Mouse (Mus musculus) MEL (cell line): ENCODE data around the gene Cfap77. TPM values are rescaled to one million over a fixed set of nuclear protein-coding genes. Genes with fewer than 3 reads are reported as not detected.
A peak's percentile ranks its signal among the peaks of the same experiment; 100 is the strongest.
"Not testable (repeated sequence)": the region's sequence is repeated elsewhere in the genome, so short reads cannot be mapped to it uniquely, and the experiment has no call there.

Experiments used
- DNase-seq: peaks from one replicate; pipeline ENCODE4 v3.0.0; 2011; ENCODE audit warnings: low read depth, low spot score
- H3K27ac ChIP-seq: 2 replicates; pipeline ENCODE4 v1.5.1; 2012; ENCODE audit warnings: low read depth, mild to moderate bottlenecking, control low read depth, low read length, moderate library complexity; ENCODE audit not compliant: control insufficient read depth
- H3K27me3 ChIP-seq, 2 experiments: fragments of 150-350 bp in 1 of 2; sonication (generic) in 1 of 2; 2 replicates each; pipeline ENCODE4 v1.6.1; 2012; ENCODE audit warnings: low read length in 2 of 2, mild to moderate bottlenecking in 2 of 2, improper control_type of control experiment in 1 of 2, moderate library complexity in 1 of 2; ENCODE audit not compliant: insufficient read depth in 2 of 2, control insufficient read depth in 1 of 2
- H3K36me3 ChIP-seq, 2 experiments: 2 replicates each; pipeline ENCODE4 v1.6.1; 2012 to 2014; ENCODE audit warnings: low read length in 2 of 2, improper control_type of control experiment in 1 of 2, inconsistent platforms in 1 of 2, mild to moderate bottlenecking in 1 of 2; ENCODE audit not compliant: insufficient read depth in 2 of 2, control insufficient read depth in 1 of 2
- H3K4me1 ChIP-seq, 2 experiments: fragments of 150-350 bp in 1 of 2; sonication (generic) in 1 of 2; 2 replicates each; pipeline ENCODE4 v1.6.1; 2012; ENCODE audit warnings: low read length in 2 of 2, improper control_type of control experiment in 1 of 2, mild to moderate bottlenecking in 1 of 2; ENCODE audit not compliant: insufficient read depth in 2 of 2, control insufficient read depth in 1 of 2
- H3K4me3 ChIP-seq, 2 experiments: fragments of 150-350 bp in 1 of 2; sonication (generic) in 1 of 2; 2 replicates each; pipeline ENCODE4 v1.5.1; 2012; ENCODE audit warnings: low read depth in 2 of 2, low read length in 2 of 2, mild to moderate bottlenecking in 2 of 2, moderate library complexity in 2 of 2, control low read depth in 1 of 2, improper control_type of control experiment in 1 of 2; ENCODE audit not compliant: control insufficient read depth in 1 of 2, insufficient read depth in 1 of 2
- H3K79me2 ChIP-seq: 2 replicates; pipeline ENCODE4 v1.6.1; 2012; ENCODE audit warnings: mild to moderate bottlenecking, low read length, moderate library complexity; ENCODE audit not compliant: control insufficient read depth, poor library complexity, insufficient read depth
- H3K9ac ChIP-seq: 2 replicates; pipeline ENCODE4 v1.6.1; 2012; ENCODE audit warnings: low read depth, mild to moderate bottlenecking, control low read depth, low read length, moderate library complexity; ENCODE audit not compliant: control insufficient read depth, poor library complexity, severe bottlenecking
- H3K9me3 ChIP-seq: fragments of 150-350 bp; sonication (generic); replicated peaks from 2 replicates; pipeline ENCODE4 v1.6.1; 2012; ENCODE audit warnings: mild to moderate bottlenecking, low read length, improper control_type of control experiment, moderate library complexity; ENCODE audit not compliant: insufficient read depth
- BHLHE40 ChIP-seq: IDR thresholded peaks from 2 replicates; pipeline ENCODE4 v1.6.1; 2012; ENCODE audit warnings: low read depth, mild to moderate bottlenecking, inconsistent platforms, low read length, improper control_type of control experiment, borderline replicate concordance
- CHD1 ChIP-seq: IDR thresholded peaks from 2 replicates; pipeline ENCODE4 v1.6.1; 2012; ENCODE audit warnings: low read depth, mild to moderate bottlenecking, inconsistent platforms, low read length, improper control_type of control experiment
- E2F4 ChIP-seq: IDR thresholded peaks from 2 replicates; pipeline ENCODE4 v1.6.1; 2011; ENCODE audit warnings: low read depth, low read length, improper control_type of control experiment, borderline replicate concordance
- ELF1 ChIP-seq: IDR thresholded peaks from 2 replicates; pipeline ENCODE4 v1.6.1; 2014; ENCODE audit warnings: low read depth, mild to moderate bottlenecking, inconsistent platforms, low read length, improper control_type of control experiment, moderate library complexity
- GABPA ChIP-seq: IDR thresholded peaks from 2 replicates; pipeline ENCODE4 v1.6.1; 2012; ENCODE audit warnings: low read depth, mild to moderate bottlenecking, inconsistent platforms, low read length, improper control_type of control experiment, moderate library complexity
- HCFC1 ChIP-seq: IDR thresholded peaks from 2 replicates; pipeline ENCODE4 v1.6.1; 2012; ENCODE audit warnings: low read depth, mild to moderate bottlenecking, inconsistent platforms, low read length, improper control_type of control experiment, moderate library complexity
- MXI1 ChIP-seq: IDR thresholded peaks from 2 replicates; pipeline ENCODE4 v1.6.1; 2011; ENCODE audit warnings: mild to moderate bottlenecking, low read depth, low read length, improper control_type of control experiment
- POLR2A ChIP-seq, 2 experiments: IDR thresholded peaks; 2 replicates each; pipeline ENCODE4 v1.6.1; 2011 to 2012; ENCODE audit warnings: low read length in 2 of 2, mild to moderate bottlenecking in 2 of 2, control low read depth in 1 of 2, improper control_type of control experiment in 1 of 2, low read depth in 1 of 2, moderate library complexity in 1 of 2; ENCODE audit not compliant: control insufficient read depth in 1 of 2, insufficient read depth in 1 of 2, poor library complexity in 1 of 2
- SIN3A ChIP-seq: IDR thresholded peaks from 2 replicates; pipeline ENCODE4 v1.6.1; 2012; ENCODE audit warnings: low read length, improper control_type of control experiment, inconsistent platforms
- TBP ChIP-seq: IDR thresholded peaks from 2 replicates; pipeline ENCODE4 v1.8.0; 2011; ENCODE audit warnings: low read depth, low read length, improper control_type of control experiment
- ZNF384 ChIP-seq: IDR thresholded peaks from 2 replicates; pipeline ENCODE4 v1.6.1; 2012; ENCODE audit warnings: low read depth, mild to moderate bottlenecking, inconsistent platforms, low read length, improper control_type of control experiment
- polyA plus RNA-seq, 2 experiments: library from polyadenylated mRNA; stranded (reverse) in 1 of 2; unstranded in 1 of 2; fragments of >175 nt in 1 of 2; fragments of >200 nt in 1 of 2; gene quantifications; 2 replicates each; pipeline versions ENCODE4 v1.2.1 to v1.2.4; 2012; ENCODE audit warnings: low replicate concordance in 2 of 2, low read depth in 1 of 2; ENCODE audit not compliant: insufficient read length in 2 of 2, insufficient read depth in 1 of 2, missing spikeins in 1 of 2
- total RNA-seq: library from RNA; depleted of rRNA; stranded (reverse); fragments of 300-350 nt; gene quantifications from 2 replicates; pipeline ENCODE4 v1.2.3, GENCODE M21; 2012; rRNA removed

Cfap77 gene
- 0.95 and 1.1 TPM in 2 replicates for total RNA-seq
- polyA plus RNA-seq: 1 to 10 TPM in 1 of 2 experiments, not detected in 1; 2.4 TPM

DNA sequence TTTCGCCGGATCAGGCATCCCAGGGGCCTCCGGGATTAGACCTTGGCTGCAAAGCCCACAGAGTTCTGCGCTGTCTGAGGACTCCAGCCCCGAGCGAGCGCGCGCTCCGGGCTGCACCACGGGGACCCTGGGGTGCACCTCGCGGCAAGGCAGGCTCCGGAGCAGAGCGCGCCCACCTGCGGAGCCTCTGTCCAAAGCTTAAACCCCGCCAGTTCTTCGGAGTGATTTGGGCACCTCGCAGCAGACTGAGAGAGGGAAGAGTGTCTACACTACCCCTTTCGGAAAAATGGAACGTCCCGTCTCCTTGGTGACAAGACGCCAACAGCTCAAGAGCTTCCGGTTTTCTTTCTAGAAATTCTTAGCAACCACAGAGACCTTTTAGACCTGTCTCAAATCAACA, at the start of gene Cfap77:
TSS of gene Cfap77 (minus strand) at position 76 of the 400 bp plus-strand sequence.
- DNase-seq: peak; percentile 94
- Histone ChIP-seq H3K9ac (peak within 1 kb of the TSS; percentile 77), H3K9me3 (no peaks in the 10 kb centered on the region), H3K4me3 (peak within 1 kb of the TSS; percentile 59 to 67), H3K79me2 (no peaks in the 10 kb centered on the region; the same call in 1 of the 2 replicates), H3K36me3 (peaks cover 0 to 10% of the 10 kb centered on the region in 2 experiments; a peak in 2 of 4 replicates), H3K27me3 (no peaks in the 10 kb centered on the region), H3K4me1 (peaks cover 0 to 12% of the 10 kb centered on the region in 2 experiments; a peak in 2 of 4 replicates), H3K27ac (peak within 1 kb of the TSS; percentile 74)
- peak; percentile 99 for TF ChIP-seq CHD1
- 0 out of 2 replicates have a peak, but pooled peaks have one; percentile 35 for TF ChIP-seq TBP
- no peak for TF ChIP-seq GABPA
- peak; percentile 86 for TF ChIP-seq MXI1
- TF ChIP-seq ELF1: peak; percentile 88
- TF ChIP-seq E2F4: peak; percentile 26; the same call in 1 of the 2 replicates
- TF ChIP-seq POLR2A (IDR thresholded peaks at IDR 0.05; ENCODE audit: control insufficient read depth in 1 of 2, insufficient read depth in 1 of 2, low read depth in 1 of 2, low read length in 2 of 2, poor library complexity in 1 of 2): no peak
- peak; percentile 69; the same call in 1 of the 2 replicates for TF ChIP-seq HCFC1
- TF ChIP-seq SIN3A: peak; percentile 100
- TF ChIP-seq, all 39 proteins: peak for 7

DNA sequence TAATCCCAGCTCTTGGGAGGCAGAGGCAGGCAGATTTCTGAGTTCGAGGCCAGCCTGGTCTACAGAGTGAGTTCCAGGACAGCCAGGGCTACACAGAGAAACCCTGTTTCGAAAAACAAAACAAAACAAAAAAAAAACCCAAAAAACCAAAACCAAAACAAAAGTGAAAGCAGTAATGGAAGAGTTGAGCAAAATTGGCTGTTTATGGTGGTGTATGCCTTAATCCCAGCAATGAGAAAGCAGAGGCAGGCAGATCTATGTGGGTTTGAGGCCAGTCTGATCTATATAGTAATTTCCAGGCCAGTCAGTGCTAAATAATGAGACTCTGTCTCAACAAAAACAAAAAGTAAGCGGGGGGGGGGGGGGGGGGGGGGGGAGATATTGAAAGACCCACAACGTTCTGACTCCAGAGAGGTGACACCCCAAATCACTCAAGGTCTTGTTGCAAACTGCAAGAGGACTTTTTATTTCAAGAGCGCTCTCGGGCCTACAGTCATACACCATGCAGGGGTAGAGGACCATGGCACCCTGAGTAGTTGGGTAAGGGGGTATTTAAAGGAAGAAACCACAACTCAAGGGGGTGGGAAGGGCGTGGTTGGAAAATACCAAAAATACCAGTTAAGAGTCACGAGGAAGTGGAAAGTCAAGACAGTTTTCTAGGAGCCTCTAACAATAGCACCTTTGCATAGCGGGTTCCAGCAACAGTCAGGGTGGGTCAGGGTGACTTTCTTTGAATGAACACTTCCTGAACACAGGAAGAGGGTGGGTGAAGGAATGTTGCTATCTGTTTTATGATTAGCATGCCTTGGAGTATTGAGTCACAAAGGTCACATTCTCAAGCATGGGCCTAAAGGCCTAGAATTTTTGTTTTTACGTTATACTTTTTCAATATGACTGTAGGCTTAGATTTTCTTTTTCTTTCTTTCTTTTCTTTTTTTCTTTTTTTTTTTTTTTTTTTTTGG, 47.8 kb upstream of the Cfap77 start:
- H3K4me1 ChIP-seq, H3K79me2 ChIP-seq: not testable (repeated sequence)

GRCm38 (mm10) chr2:29100822-29101534, 46.1 kb upstream of the Cfap77 start:
- Histone ChIP-seq H3K4me3 (peak overlapping the region; percentile 46 to 66), H3K4me1 (peaks cover 0 to 8% of the 10 kb centered on the region in 2 experiments; a peak in 3 of 4 replicates), H3K9ac (peak overlapping the region; percentile 6), H3K27me3 (no peaks in the 10 kb centered on the region; a peak in 1 of 4 replicates), H3K9me3 (no peaks in the 10 kb centered on the region), H3K27ac (no peak overlapping the region), H3K79me2 (no peaks in the 10 kb centered on the region), H3K36me3 (no peaks in the 10 kb centered on the region)
- DNase-seq: no peak
- TF ChIP-seq ZNF384 (peak; percentile 74), BHLHE40 (no peak)

More for the DNA sequence above, 47.8 kb upstream of the Cfap77 start:
- H3K36me3 ChIP-seq, H3K4me3 ChIP-seq, H3K9ac ChIP-seq, H3K27me3 ChIP-seq, H3K27ac ChIP-seq, DNase-seq, H3K9me3 ChIP-seq: not testable (repeated sequence)
